Mouse (Mus musculus) lung, adult 2 months (tissue): ENCODE results near the gene Yif1b.
A peak's percentile ranks its signal among the peaks of the same experiment; 100 is the strongest.

Experiments
- CTCF ChIP-seq: fragments of 200-500 bp; IDR thresholded peaks from 2 replicates; pipeline ENCODE4 v1.5.1; 2011; ENCODE audit warnings: mild to moderate bottlenecking, low read length, control low read depth; ENCODE audit not compliant: insufficient read depth
- POLR2A ChIP-seq: fragments of 200-500 bp; IDR thresholded peaks from 2 replicates; pipeline ENCODE4 v1.6.1; 2011; ENCODE audit warnings: low read depth, mild to moderate bottlenecking, control low read depth, low read length, borderline replicate concordance; ENCODE audit errors: extremely low read depth

- no peak for TF ChIP-seq CTCF
- TF ChIP-seq POLR2A = peak; percentile 94
Observed at GRCm38 (mm10) chr7:29238019-29238967, at the start of gene Yif1b.
